Mouse (Mus musculus): ENCODE measurements around the gene Vmn1r214.

DNA sequence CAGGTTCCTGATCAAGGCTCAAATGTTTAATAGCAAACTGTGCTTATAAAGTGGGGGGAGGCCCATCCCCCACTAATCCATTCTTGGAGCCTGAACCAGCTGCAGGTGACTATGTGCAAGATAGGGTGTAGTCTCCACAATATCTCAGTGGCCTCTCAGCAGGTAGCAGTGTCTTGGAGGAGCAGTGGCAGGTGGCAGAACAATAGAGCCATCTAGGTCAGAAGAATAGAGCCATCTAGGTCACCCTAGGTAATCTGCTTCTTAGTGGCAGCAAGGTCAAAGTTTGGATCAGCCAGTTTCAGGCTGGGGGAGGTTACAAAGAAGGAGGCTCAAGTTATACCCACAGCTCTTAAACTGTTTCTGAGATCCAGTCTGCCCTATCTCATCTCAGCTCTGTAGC is 5.4 kb upstream of the Vmn1r214 start:
- TF ChIP-seq CTCF (IDR thresholded peaks at IDR 0.05; ENCODE audit: borderline replicate concordance, insufficient read depth, low read depth, low read length): no peak
- TF ChIP-seq POLR2A (IDR thresholded peaks at IDR 0.05; ENCODE audit: borderline replicate concordance, insufficient read depth, low read length): no peak

All from cerebellum, adult 2 months (tissue).